ENCODE assay signal across 24 mouse cellular contexts in the genomic region with DNA sequence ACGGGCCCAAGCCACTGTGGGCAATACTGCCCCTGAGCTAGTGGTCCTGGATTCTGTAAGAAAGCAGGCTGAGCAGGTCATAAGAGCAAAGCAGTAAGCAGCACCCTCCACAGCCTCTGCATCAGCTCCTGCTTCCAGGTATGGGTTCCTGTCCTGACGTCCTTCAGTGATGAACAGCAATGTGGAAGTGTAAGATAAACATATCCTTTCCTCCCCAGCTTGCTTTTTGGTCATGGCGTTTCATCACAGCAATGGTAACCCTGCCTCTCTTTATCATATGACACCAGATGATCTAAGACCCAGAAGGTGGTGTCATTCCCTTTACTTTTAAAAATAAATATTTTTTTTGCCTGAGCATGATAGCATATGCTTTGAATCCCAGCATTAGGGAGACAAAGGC.
A peak's percentile ranks its signal among the peaks of the same experiment; 100 is the strongest.
DNase-seq lines count a peak whose midpoint lies in the region; ATAC-seq and TF ChIP-seq lines count a peak whose summit lies in the region.
"Had no signal": no experiment of that assay in that cellular context is flagged by ENCODE, and none has a peak within 500 bp of the region (broad histone marks: within the 10 kb centered on the region; RNA-seq: fewer than 3 reads in every experiment).

No protein-coding gene starts in this region.

- ATAC-seq in liver, embryonic 12.5 days, result peak; percentile 49
- ATAC-seq in liver, embryonic 11.5 days (replicated peaks; ENCODE audit: low FRiP score), result no peak
- 0 out of 2 replicates have a peak, but pooled peaks have one; percentile 27 for ATAC-seq in liver, postnatal 0 days
- ATAC-seq: forebrain, embryonic 15.5 days had no signal

- intact Hi-C loops in gastrocnemius, postnatal 36 days (cut with DNase I), result no loop called here

- no peaks in the 10 kb centered on the region for H3K9me3 ChIP-seq in liver, embryonic 12.5 days (replicated peaks)
- H3K9me3 ChIP-seq in liver, embryonic 11.5 days (ENCODE audit: control insufficient read depth, low read length), result no peaks in the 10 kb centered on the region
- H3K9me3 ChIP-seq in MEL (replicated peaks; ENCODE audit: insufficient read depth, low read length), result no peaks in the 10 kb centered on the region
- H3K9me3 ChIP-seq in liver, postnatal 0 days (ENCODE audit: low read length), result no peaks in the 10 kb centered on the region
- H3K9me3 ChIP-seq: embryonic facial prominence, embryonic 10.5 days; embryonic facial prominence, embryonic 13.5 days; forebrain, embryonic 12.5 days; forebrain, embryonic 15.5 days; heart, embryonic 10.5 days; hindbrain, embryonic 12.5 days; hindbrain, embryonic 15.5 days had no signal

- no peak for TF ChIP-seq CTCF in MEL (IDR thresholded peaks at IDR 0.05 in 2 of 3, conservative IDR thresholded peaks at IDR 0.05 in 1 of 3; ENCODE audit: control insufficient read depth in 1 of 3, insufficient read depth in 1 of 3, low read depth in 2 of 3, low read length in 3 of 3, poor library complexity in 1 of 3, severe bottlenecking in 1 of 3)
- TF ChIP-seq CTCF in liver, postnatal 0 days (IDR thresholded peaks at IDR 0.05; ENCODE audit: low read depth), result no peak

- no peak for DNase-seq in liver, embryonic 11.5 days (ENCODE audit: low spot score)
- DNase-seq in MEL (ENCODE audit: low read depth, low spot score), result peak; percentile 20
- DNase-seq in c-Kit-positive CD71-positive TER-119-positive erythroid progenitor cells, embryonic 14.5 days (ENCODE audit: low spot score), result peak; percentile 14
- no peak for DNase-seq in liver, postnatal 0 days
- no peak for DNase-seq in testis, postnatal 14 days (ENCODE audit: low spot score)
- no peak for DNase-seq in gastrocnemius, postnatal 36 days
- DNase-seq: adrenal gland, adult 8-10 months; adrenal gland, postnatal 25 days; cerebellum, adult 11 months; cerebellum, adult 2 months; cerebellum, adult 9-11 months; cerebellum, postnatal 36 days; embryo, embryonic 11 days; gastrocnemius, postnatal 25 days; heart, adult 2 months had no signal

- H3K4me2 ChIP-seq in liver, embryonic 12.5 days, result no peak overlapping the region
- no peak overlapping the region for H3K4me2 ChIP-seq in liver, embryonic 11.5 days
- H3K4me2 ChIP-seq in liver, postnatal 0 days (ENCODE audit: low read depth, low read length), result no peak overlapping the region
- H3K4me2 ChIP-seq: embryonic facial prominence, embryonic 13.5 days; forebrain, embryonic 12.5 days; forebrain, embryonic 15.5 days; hindbrain, embryonic 12.5 days; hindbrain, embryonic 15.5 days had no signal

- H3K27ac ChIP-seq in liver, embryonic 12.5 days, result no peak overlapping the region
- no peak overlapping the region for H3K27ac ChIP-seq in liver, embryonic 11.5 days (ENCODE audit: low read depth, low read length)
- no peak overlapping the region for H3K27ac ChIP-seq in MEL (ENCODE audit: control insufficient read depth, low read depth, low read length)
- H3K27ac ChIP-seq in liver, postnatal 0 days (ENCODE audit: low read depth), result no peak overlapping the region
- H3K27ac ChIP-seq: embryonic facial prominence, embryonic 10.5 days; embryonic facial prominence, embryonic 13.5 days; forebrain, embryonic 12.5 days; forebrain, embryonic 15.5 days; heart, adult 2 months; heart, embryonic 10.5 days; hindbrain, embryonic 12.5 days; hindbrain, embryonic 15.5 days had no signal

- no peaks in the 10 kb centered on the region for H3K79me2 ChIP-seq in MEL (ENCODE audit: control insufficient read depth, insufficient read depth, low read length, poor library complexity)

- H3K4me1 ChIP-seq in liver, embryonic 12.5 days, result peaks cover 5% of the 10 kb centered on the region; the same call in 1 of the 2 replicates
- H3K4me1 ChIP-seq in liver, embryonic 11.5 days (replicated peaks; ENCODE audit: control insufficient read depth, insufficient read depth, low read length), result no peaks in the 10 kb centered on the region
- H3K4me1 ChIP-seq in MEL (ENCODE audit: control insufficient read depth in 1 of 2, insufficient read depth in 2 of 2, low read length in 2 of 2), result peaks cover 0 to 13% of the 10 kb centered on the region in 2 experiments; a peak in 2 of 4 replicates
- no peaks in the 10 kb centered on the region for H3K4me1 ChIP-seq in liver, postnatal 0 days (ENCODE audit: insufficient read depth)
- H3K4me1 ChIP-seq: forebrain, embryonic 15.5 days; heart, embryonic 10.5 days had no signal

- no peak overlapping the region for H3K9ac ChIP-seq in liver, embryonic 12.5 days
- H3K9ac ChIP-seq in liver, embryonic 11.5 days (ENCODE audit: low read depth, low read length), result no peak overlapping the region
- no peak overlapping the region for H3K9ac ChIP-seq in MEL (ENCODE audit: control insufficient read depth, low read depth, low read length, poor library complexity, severe bottlenecking)
- no peak overlapping the region for H3K9ac ChIP-seq in liver, postnatal 0 days (replicated peaks)
- H3K9ac ChIP-seq: embryonic facial prominence, embryonic 13.5 days; forebrain, embryonic 12.5 days; forebrain, embryonic 15.5 days; hindbrain, embryonic 12.5 days; hindbrain, embryonic 15.5 days had no signal

- no peak for TF ChIP-seq RAD21 in MEL (IDR thresholded peaks at IDR 0.05; ENCODE audit: low read depth, low read length)

- H3K27me3 ChIP-seq in liver, embryonic 12.5 days (replicated peaks), result peaks cover 42% of the 10 kb centered on the region
- peaks cover 4% of the 10 kb centered on the region; the same call in 1 of the 2 replicates for H3K27me3 ChIP-seq in liver, embryonic 11.5 days (replicated peaks; ENCODE audit: control insufficient read depth, insufficient read depth, low read length)
- no peaks in the 10 kb centered on the region for H3K27me3 ChIP-seq in MEL (ENCODE audit: control insufficient read depth in 1 of 2, insufficient read depth in 2 of 2, low read length in 2 of 2)
- H3K27me3 ChIP-seq in liver, postnatal 0 days (ENCODE audit: insufficient read depth, low read length), result peaks cover 5% of the 10 kb centered on the region; the same call in 1 of the 2 replicates
- H3K27me3 ChIP-seq: hindbrain, embryonic 15.5 days had no signal

- TF ChIP-seq EP300 in MEL (IDR thresholded peaks at IDR 0.05; ENCODE audit: low read depth in 1 of 2, low read length in 2 of 2), result peak in 1 of 2 experiments; percentile 26; a peak in 1 of 4 replicates
- TF ChIP-seq EP300 in liver, postnatal 0 days (IDR thresholded peaks at IDR 0.05; ENCODE audit: low read depth), result peak; percentile 54

- 22% methylated on average over 3 of the region's 3 CpGs for WGBS in liver, embryonic 12.5 days (ENCODE audit: insufficient replicate concordance)
- WGBS in liver, embryonic 11.5 days, result 39% methylated on average over 3 of the region's 3 CpGs
- 41% methylated on average over 3 of the region's 3 CpGs for WGBS in liver, postnatal 0 days (ENCODE audit: insufficient replicate concordance)

- no peak for TF ChIP-seq POLR2A in MEL (IDR thresholded peaks at IDR 0.05; ENCODE audit: control insufficient read depth in 1 of 2, insufficient read depth in 1 of 2, low read depth in 1 of 2, low read length in 2 of 2, poor library complexity in 1 of 2)

- H3K4me3 ChIP-seq in liver, embryonic 12.5 days, result no peak overlapping the region
- H3K4me3 ChIP-seq in liver, embryonic 11.5 days (ENCODE audit: low read depth, low read length), result no peak overlapping the region
- no peak overlapping the region for H3K4me3 ChIP-seq in MEL (ENCODE audit: control insufficient read depth in 1 of 2, insufficient read depth in 1 of 2, low read depth in 2 of 2, low read length in 2 of 2)
- no peak overlapping the region for H3K4me3 ChIP-seq in liver, postnatal 0 days (ENCODE audit: low read depth, low read length)
- H3K4me3 ChIP-seq: embryonic facial prominence, embryonic 10.5 days; embryonic facial prominence, embryonic 13.5 days; erythroblast, embryonic 14.5 days; forebrain, embryonic 12.5 days; forebrain, embryonic 15.5 days; heart, adult 2 months; heart, embryonic 10.5 days; hindbrain, embryonic 12.5 days; hindbrain, embryonic 15.5 days had no signal

- H3K36me3 ChIP-seq in liver, embryonic 12.5 days, result no peaks in the 10 kb centered on the region
- no peaks in the 10 kb centered on the region for H3K36me3 ChIP-seq in liver, embryonic 11.5 days (ENCODE audit: control insufficient read depth, insufficient read depth, low read length)
- peaks cover 0 to 9% of the 10 kb centered on the region in 2 experiments; a peak in 2 of 4 replicates for H3K36me3 ChIP-seq in MEL (ENCODE audit: control insufficient read depth in 1 of 2, insufficient read depth in 2 of 2, low read length in 2 of 2)
- no peaks in the 10 kb centered on the region for H3K36me3 ChIP-seq in liver, postnatal 0 days (replicated peaks; ENCODE audit: insufficient read depth, low read length)
- H3K36me3 ChIP-seq: embryonic facial prominence, embryonic 10.5 days; embryonic facial prominence, embryonic 13.5 days; forebrain, embryonic 12.5 days; forebrain, embryonic 15.5 days; heart, embryonic 10.5 days; hindbrain, embryonic 12.5 days; hindbrain, embryonic 15.5 days had no signal

TF ChIP-seq in MEL, 35 proteins besides CTCF, POLR2A, EP300 and RAD21:
- no peak for TF ChIP-seq MYC (IDR thresholded peaks at IDR 0.05; ENCODE audit: low read depth, low read length)
- TF ChIP-seq TAL1 (IDR thresholded peaks at IDR 0.05; ENCODE audit: low read length), result peak; percentile 38

Comparison
In these comparisons a context has a peak if more than half of its experiments do, and no peak if none do; other contexts are left out.
1. DNase-seq: peak in MEL (single experiment) and c-Kit-positive CD71-positive TER-119-positive erythroid progenitor cells, embryonic 14.5 days (single experiment); none in liver, embryonic 11.5 days (single experiment), liver, postnatal 0 days (single experiment), testis, postnatal 14 days (single experiment) and gastrocnemius, postnatal 36 days (0 of 2).